Mouse (Mus musculus) cerebellum, adult (tissue): ENCODE results near the gene Hist1h4i.

Source experiments
- ATAC-seq: cut with Nextera tagmentation; 2 replicates; pipeline ENCODE4 v1.9.2; 2017; ENCODE audit warnings: mild to moderate bottlenecking, moderate library complexity, mixed read lengths; ENCODE audit not compliant: insufficient number of reproducible peaks, low FRiP score, low TSS enrichment

The Hist1h4i gene

GRCm38 (mm10) chr13:22037415-22037814 lies 3.7 kb downstream of the Hist1h4i start:
- no peak for ATAC-seq

- no peak for ATAC-seq
Measured at GRCm38 (mm10) chr13:22036986-22037385, 4.2 kb downstream of the Hist1h4i start.

- ATAC-seq, result no peak
Measured at GRCm38 (mm10) chr13:22036149-22036956, 4.8 kb downstream of the Hist1h4i start.

GRCm38 (mm10) chr13:22035267-22036148 lies 5.7 kb downstream of the Hist1h4i start, which contains the start of the genes Hist1h2ah and Hist1h2bk:
TSS of gene Hist1h2ah (minus strand) at chr13:22035568.
TSS of gene Hist1h2bk (plus strand) at chr13:22035870.
- ATAC-seq, result peak; percentile 100

GRCm38 (mm10) chr13:22034443-22035266 lies 6.5 kb downstream of the Hist1h4i start:
- ATAC-seq, result no peak

GRCm38 (mm10) chr13:22033741-22034442 lies 7.3 kb downstream of the Hist1h4i start:
- no peak for ATAC-seq

- ATAC-seq, result no peak
Measured at GRCm38 (mm10) chr13:22030493-22030892, 10.7 kb downstream of the Hist1h4i start.

- ATAC-seq, result no peak
Measured at GRCm38 (mm10) chr13:22029928-22030327, 11.2 kb downstream of the Hist1h4i start.

- ATAC-seq, result peak; percentile 88
Measured at GRCm38 (mm10) chr13:22028673-22029460, 12.3 kb downstream of the Hist1h4i start.

- ATAC-seq, result no peak
Measured at GRCm38 (mm10) chr13:22026058-22027031, 14.8 kb downstream of the Hist1h4i start.

GRCm38 (mm10) chr13:22022241-22022640 lies 18.9 kb downstream of the Hist1h4i start:
- no peak for ATAC-seq

- ATAC-seq, result no peak
Measured at GRCm38 (mm10) chr13:22021581-22021980, 19.6 kb downstream of the Hist1h4i start.

GRCm38 (mm10) chr13:22020901-22021339 lies 20.2 kb downstream of the Hist1h4i start:
- ATAC-seq, result no peak

GRCm38 (mm10) chr13:22019934-22020835 lies 21.0 kb downstream of the Hist1h4i start:
- ATAC-seq, result no peak

- no peak for ATAC-seq
Measured at GRCm38 (mm10) chr13:22015479-22016450, 25.4 kb downstream of the Hist1h4i start.
